Mouse (Mus musculus) cerebellum, postnatal 36 days (tissue): Measurements from ENCODE around the gene Nelfcd.

Experiments
- DNase-seq, 2 experiments: peaks; one replicate each; pipeline ENCODE4 v3.0.0; 2021 to 2022; ENCODE audit warnings: mixed read lengths in 2 of 2

Nelfcd gene

GRCm38 (mm10) chr2:174415731-174416310, at the start of gene Nelfcd:
TSS of gene Nelfcd (plus strand) at chr2:174415804.
- peak; percentile 92 to 93 for DNase-seq

- no peak for DNase-seq
Measured at GRCm38 (mm10) chr2:174366571-174366970, 49.0 kb upstream of the Nelfcd start.

GRCm38 (mm10) chr2:174381021-174381420, 34.6 kb upstream of the Nelfcd start:
- DNase-seq, result no peak

- DNase-seq, result no peak
Measured at GRCm38 (mm10) chr2:174391936-174392335, 23.7 kb upstream of the Nelfcd start.

- no peak for DNase-seq
Measured at GRCm38 (mm10) chr2:174392554-174392953, 23.1 kb upstream of the Nelfcd start.

GRCm38 (mm10) chr2:174393383-174393782, 22.2 kb upstream of the Nelfcd start:
- DNase-seq, result no peak

GRCm38 (mm10) chr2:174396643-174397042, 19.0 kb upstream of the Nelfcd start:
- no peak for DNase-seq

GRCm38 (mm10) chr2:174397065-174397464, 18.5 kb upstream of the Nelfcd start:
- no peak for DNase-seq

GRCm38 (mm10) chr2:174397881-174398280, 17.7 kb upstream of the Nelfcd start:
- DNase-seq, result no peak

GRCm38 (mm10) chr2:174400396-174400795, 15.2 kb upstream of the Nelfcd start:
- DNase-seq, result no peak

- DNase-seq, result no peak
Measured at GRCm38 (mm10) chr2:174410222-174410621, 5.4 kb upstream of the Nelfcd start.

- no peak for DNase-seq
Measured at GRCm38 (mm10) chr2:174413127-174413526, 2.5 kb upstream of the Nelfcd start.

GRCm38 (mm10) chr2:174415001-174415730, 438 bp upstream of the Nelfcd start:
- DNase-seq, result no peak

GRCm38 (mm10) chr2:174421107-174421506, 5.5 kb downstream of the Nelfcd start:
- DNase-seq, result no peak

GRCm38 (mm10) chr2:174424301-174425085, 8.9 kb downstream of the Nelfcd start:
- DNase-seq, result no peak

GRCm38 (mm10) chr2:174426856-174427255, 11.3 kb downstream of the Nelfcd start:
- no peak for DNase-seq

- DNase-seq, result no peak
Measured at GRCm38 (mm10) chr2:174428076-174428835, 12.7 kb downstream of the Nelfcd start.

GRCm38 (mm10) chr2:174428996-174429591, 13.5 kb downstream of the Nelfcd start:
- DNase-seq, result no peak

GRCm38 (mm10) chr2:174434943-174435342, 19.3 kb downstream of the Nelfcd start:
- DNase-seq, result no peak

- DNase-seq, result no peak
Measured at GRCm38 (mm10) chr2:174436076-174436701, 20.6 kb downstream of the Nelfcd start.

GRCm38 (mm10) chr2:174436916-174437696, 21.5 kb downstream of the Nelfcd start:
- DNase-seq, result no peak
